Mouse (Mus musculus) MEL (cell line): ENCODE data around the gene Tekt2. TPM values are rescaled to one million over a fixed set of nuclear protein-coding genes. Genes with fewer than 3 reads are reported as not detected.

Experiments used
- DNase-seq: peaks from one replicate; pipeline ENCODE4 v3.0.0; 2011; ENCODE audit warnings: low read depth, low spot score
- H3K27ac ChIP-seq: 2 replicates; pipeline ENCODE4 v1.5.1; 2012; ENCODE audit warnings: low read depth, mild to moderate bottlenecking, control low read depth, low read length, moderate library complexity; ENCODE audit not compliant: control insufficient read depth
- H3K27me3 ChIP-seq, 2 experiments: fragments of 150-350 bp in 1 of 2; sonication (generic) in 1 of 2; 2 replicates each; pipeline ENCODE4 v1.6.1; 2012; ENCODE audit warnings: low read length in 2 of 2, mild to moderate bottlenecking in 2 of 2, improper control_type of control experiment in 1 of 2, moderate library complexity in 1 of 2; ENCODE audit not compliant: insufficient read depth in 2 of 2, control insufficient read depth in 1 of 2
- H3K36me3 ChIP-seq, 2 experiments: 2 replicates each; pipeline ENCODE4 v1.6.1; 2012 to 2014; ENCODE audit warnings: low read length in 2 of 2, improper control_type of control experiment in 1 of 2, inconsistent platforms in 1 of 2, mild to moderate bottlenecking in 1 of 2; ENCODE audit not compliant: insufficient read depth in 2 of 2, control insufficient read depth in 1 of 2
- H3K4me1 ChIP-seq, 2 experiments: fragments of 150-350 bp in 1 of 2; sonication (generic) in 1 of 2; 2 replicates each; pipeline ENCODE4 v1.6.1; 2012; ENCODE audit warnings: low read length in 2 of 2, improper control_type of control experiment in 1 of 2, mild to moderate bottlenecking in 1 of 2; ENCODE audit not compliant: insufficient read depth in 2 of 2, control insufficient read depth in 1 of 2
- H3K4me3 ChIP-seq, 2 experiments: fragments of 150-350 bp in 1 of 2; sonication (generic) in 1 of 2; 2 replicates each; pipeline ENCODE4 v1.5.1; 2012; ENCODE audit warnings: low read depth in 2 of 2, low read length in 2 of 2, mild to moderate bottlenecking in 2 of 2, moderate library complexity in 2 of 2, control low read depth in 1 of 2, improper control_type of control experiment in 1 of 2; ENCODE audit not compliant: control insufficient read depth in 1 of 2, insufficient read depth in 1 of 2
- H3K79me2 ChIP-seq: 2 replicates; pipeline ENCODE4 v1.6.1; 2012; ENCODE audit warnings: mild to moderate bottlenecking, low read length, moderate library complexity; ENCODE audit not compliant: control insufficient read depth, poor library complexity, insufficient read depth
- H3K9ac ChIP-seq: 2 replicates; pipeline ENCODE4 v1.6.1; 2012; ENCODE audit warnings: low read depth, mild to moderate bottlenecking, control low read depth, low read length, moderate library complexity; ENCODE audit not compliant: control insufficient read depth, poor library complexity, severe bottlenecking
- H3K9me3 ChIP-seq: fragments of 150-350 bp; sonication (generic); replicated peaks from 2 replicates; pipeline ENCODE4 v1.6.1; 2012; ENCODE audit warnings: mild to moderate bottlenecking, low read length, improper control_type of control experiment, moderate library complexity; ENCODE audit not compliant: insufficient read depth
- BHLHE40 ChIP-seq: IDR thresholded peaks from 2 replicates; pipeline ENCODE4 v1.6.1; 2012; ENCODE audit warnings: low read depth, mild to moderate bottlenecking, inconsistent platforms, low read length, improper control_type of control experiment, borderline replicate concordance
- CHD2 ChIP-seq: IDR thresholded peaks from 2 replicates; pipeline ENCODE4 v1.6.1; 2011; ENCODE audit warnings: low read length, improper control_type of control experiment
- ELF1 ChIP-seq: IDR thresholded peaks from 2 replicates; pipeline ENCODE4 v1.6.1; 2014; ENCODE audit warnings: low read depth, mild to moderate bottlenecking, inconsistent platforms, low read length, improper control_type of control experiment, moderate library complexity
- EP300 ChIP-seq, 2 experiments: IDR thresholded peaks; 2 replicates each; pipeline ENCODE4 v1.6.1; 2011; ENCODE audit warnings: improper control_type of control experiment in 2 of 2, low read length in 2 of 2, low read depth in 1 of 2, mild to moderate bottlenecking in 1 of 2
- GABPA ChIP-seq: IDR thresholded peaks from 2 replicates; pipeline ENCODE4 v1.6.1; 2012; ENCODE audit warnings: low read depth, mild to moderate bottlenecking, inconsistent platforms, low read length, improper control_type of control experiment, moderate library complexity
- GATA1 ChIP-seq: IDR thresholded peaks from 2 replicates; pipeline ENCODE4 v1.6.1; 2011; ENCODE audit warnings: low read depth, low read length, improper control_type of control experiment
- MAFK ChIP-seq: IDR thresholded peaks from 2 replicates; pipeline ENCODE4 v1.6.1; 2011; ENCODE audit warnings: low read depth, mild to moderate bottlenecking, low read length, improper control_type of control experiment, borderline replicate concordance
- MAZ ChIP-seq: IDR thresholded peaks from 2 replicates; pipeline ENCODE4 v1.6.1; 2012; ENCODE audit warnings: low read depth, mild to moderate bottlenecking, inconsistent platforms, low read length, improper control_type of control experiment
- MEF2A ChIP-seq: IDR thresholded peaks from 2 replicates; pipeline ENCODE4 v1.6.1; 2014; ENCODE audit warnings: low read depth, mild to moderate bottlenecking, inconsistent platforms, low read length, improper control_type of control experiment; ENCODE audit not compliant: poor library complexity, insufficient replicate concordance, severe bottlenecking; ENCODE audit errors: extremely low read depth
- MXI1 ChIP-seq: IDR thresholded peaks from 2 replicates; pipeline ENCODE4 v1.6.1; 2011; ENCODE audit warnings: mild to moderate bottlenecking, low read depth, low read length, improper control_type of control experiment
- MYB ChIP-seq: IDR thresholded peaks from 2 replicates; pipeline ENCODE4 v1.6.1; 2011; ENCODE audit warnings: mild to moderate bottlenecking, low read depth, low read length, improper control_type of control experiment
- MYC ChIP-seq: IDR thresholded peaks from 2 replicates; pipeline ENCODE4 v1.6.1; 2011; ENCODE audit warnings: low read depth, mild to moderate bottlenecking, low read length, improper control_type of control experiment, moderate library complexity
- NELFE ChIP-seq: IDR thresholded peaks from 2 replicates; pipeline ENCODE4 v1.6.1; 2011; ENCODE audit warnings: low read depth, low read length, improper control_type of control experiment
- NRF1 ChIP-seq: IDR thresholded peaks from 2 replicates; pipeline ENCODE4 v1.6.1; 2014; ENCODE audit warnings: low read depth, mild to moderate bottlenecking, inconsistent platforms, low read length, improper control_type of control experiment, moderate library complexity; ENCODE audit not compliant: poor library complexity, insufficient read depth, severe bottlenecking
- POLR2A ChIP-seq, 2 experiments: IDR thresholded peaks; 2 replicates each; pipeline ENCODE4 v1.6.1; 2011 to 2012; ENCODE audit warnings: low read length in 2 of 2, mild to moderate bottlenecking in 2 of 2, control low read depth in 1 of 2, improper control_type of control experiment in 1 of 2, low read depth in 1 of 2, moderate library complexity in 1 of 2; ENCODE audit not compliant: control insufficient read depth in 1 of 2, insufficient read depth in 1 of 2, poor library complexity in 1 of 2
- POLR2AphosphoS2 ChIP-seq: IDR thresholded peaks from 2 replicates; pipeline ENCODE4 v1.6.1; 2011; ENCODE audit warnings: low read length, improper control_type of control experiment
- TCF12 ChIP-seq: IDR thresholded peaks from 2 replicates; pipeline ENCODE4 v1.6.1; 2014; ENCODE audit warnings: low read depth, mild to moderate bottlenecking, inconsistent platforms, low read length, improper control_type of control experiment, moderate library complexity
- UBTF ChIP-seq: IDR thresholded peaks from 2 replicates; pipeline ENCODE4 v1.6.1; 2012; ENCODE audit warnings: low read depth, mild to moderate bottlenecking, inconsistent platforms, low read length, improper control_type of control experiment, moderate library complexity, borderline replicate concordance; ENCODE audit not compliant: insufficient read depth
- USF1 ChIP-seq: IDR thresholded peaks from 2 replicates; pipeline ENCODE4 v1.6.1; 2014; ENCODE audit warnings: low read depth, mild to moderate bottlenecking, inconsistent platforms, low read length, improper control_type of control experiment, moderate library complexity
- USF2 ChIP-seq, 2 experiments: IDR thresholded peaks; 2 replicates each; pipeline ENCODE4 v1.6.1; 2011 to 2012; ENCODE audit warnings: improper control_type of control experiment in 2 of 2, low read length in 2 of 2, borderline replicate concordance in 1 of 2, inconsistent platforms in 1 of 2, low read depth in 1 of 2, mild to moderate bottlenecking in 1 of 2; ENCODE audit not compliant: insufficient read depth in 1 of 2
- polyA plus RNA-seq, 2 experiments: library from polyadenylated mRNA; stranded (reverse) in 1 of 2; unstranded in 1 of 2; fragments of >175 nt in 1 of 2; fragments of >200 nt in 1 of 2; gene quantifications; 2 replicates each; pipeline versions ENCODE4 v1.2.1 to v1.2.4; 2012; ENCODE audit warnings: low replicate concordance in 2 of 2, low read depth in 1 of 2; ENCODE audit not compliant: insufficient read length in 2 of 2, insufficient read depth in 1 of 2, missing spikeins in 1 of 2
- total RNA-seq: library from RNA; depleted of rRNA; stranded (reverse); fragments of 300-350 nt; gene quantifications from 2 replicates; pipeline ENCODE4 v1.2.3, GENCODE M21; 2012; rRNA removed

The Tekt2 gene
- total and polyA plus RNA-seq, 3 experiments, result 0.25 TPM; not detected in 2

DNA sequence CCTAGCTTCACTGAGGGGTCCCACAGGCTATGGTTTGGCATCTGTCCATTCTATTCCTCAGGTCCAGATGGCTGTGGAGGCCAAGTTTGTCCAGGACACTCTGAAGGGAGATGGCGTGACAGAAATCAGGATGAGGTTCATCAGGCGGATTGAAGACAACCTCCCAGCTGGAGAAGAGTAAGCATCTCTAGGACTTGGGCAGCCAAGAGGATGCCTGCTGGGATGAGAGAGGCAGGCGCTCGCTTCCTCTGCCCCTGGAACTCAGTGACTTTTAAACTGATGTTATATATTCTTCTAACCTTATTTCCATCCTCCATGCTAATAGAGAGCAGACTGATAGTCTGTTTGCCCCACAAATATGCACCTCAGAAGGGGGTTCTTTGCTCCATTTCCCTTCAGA, 50.4 kb downstream of the Tekt2 start:
- no peak overlapping the region for H3K27ac ChIP-seq
- H3K27me3 ChIP-seq, result no peaks in the 10 kb centered on the region
- no peaks in the 10 kb centered on the region for H3K9me3 ChIP-seq
- no peaks in the 10 kb centered on the region for H3K36me3 ChIP-seq
- TF ChIP-seq NELFE (no peak), NRF1 (no peak)
- H3K4me3 ChIP-seq, result no peak overlapping the region
- no peaks in the 10 kb centered on the region for H3K79me2 ChIP-seq
- H3K9ac ChIP-seq, result no peak overlapping the region
- no peaks in the 10 kb centered on the region for H3K4me1 ChIP-seq
- no peak for DNase-seq

DNA sequence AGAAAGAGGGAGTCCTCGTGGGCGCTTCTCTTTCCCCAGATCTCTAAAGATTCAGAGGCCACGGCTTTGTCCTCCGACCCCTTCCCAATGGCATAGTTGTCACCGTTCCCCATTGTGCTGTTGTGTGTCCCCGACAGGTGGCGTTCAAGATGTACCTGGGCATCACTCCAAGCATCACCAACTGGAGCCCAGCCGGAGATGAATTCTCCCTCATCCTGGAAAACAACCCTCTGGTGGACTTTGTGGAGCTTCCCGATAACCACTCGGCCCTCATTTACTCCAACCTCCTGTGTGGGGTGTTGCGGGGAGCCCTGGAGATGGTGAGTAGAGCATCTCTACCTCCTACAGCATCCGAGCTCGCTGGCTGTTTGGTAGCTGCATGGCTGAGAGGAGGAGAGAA, 51.7 kb downstream of the Tekt2 start:
- Histone ChIP-seq H3K36me3 (no peaks in the 10 kb centered on the region), H3K27me3 (no peaks in the 10 kb centered on the region), H3K4me3 (no peak overlapping the region), H3K9me3 (no peaks in the 10 kb centered on the region), H3K27ac (no peak overlapping the region), H3K4me1 (no peaks in the 10 kb centered on the region), H3K79me2 (no peaks in the 10 kb centered on the region), H3K9ac (no peak overlapping the region)
- TF ChIP-seq USF1 (no peak), CHD2 (no peak), GABPA (no peak), MAZ (no peak), EP300 (IDR thresholded peaks at IDR 0.05; ENCODE audit: low read depth in 1 of 2, low read length in 2 of 2) (no peak), USF2 (IDR thresholded peaks at IDR 0.05; ENCODE audit: borderline replicate concordance in 1 of 2, insufficient read depth in 1 of 2, low read depth in 1 of 2, low read length in 2 of 2) (no peak), MEF2A (no peak), TCF12 (no peak), NRF1 (no peak), MYC (no peak), ELF1 (no peak), MXI1 (no peak), BHLHE40 (no peak), GATA1 (no peak), POLR2A (IDR thresholded peaks at IDR 0.05; ENCODE audit: control insufficient read depth in 1 of 2, insufficient read depth in 1 of 2, low read depth in 1 of 2, low read length in 2 of 2, poor library complexity in 1 of 2) (no peak), MAFK (no peak), UBTF (no peak), POLR2AphosphoS2 (no peak), MYB (no peak)
- no peak for DNase-seq

Other genes with a start within 250 kb of the Tekt2 start
- 33.9 and 35.0 TPM in 2 replicates for gene Lsm10, start 229.1 kb downstream of the Tekt2 start, total RNA-seq
- gene Lsm10, start 229.1 kb downstream of the Tekt2 start, polyA plus RNA-seq, result 10 to 100 TPM in 1 of 2 experiments, not detected in 1; 49.6 TPM
- gene Stk40, start 221.7 kb downstream of the Tekt2 start, total RNA-seq, result 16.8 and 30.4 TPM in 2 replicates
- 100 to 1,000 TPM in 1 of 2 experiments, 10 to 100 TPM in 1; 79.4 to 270 TPM for gene Stk40, start 221.7 kb downstream of the Tekt2 start, polyA plus RNA-seq
- gene Eva1b, start 177.9 kb downstream of the Tekt2 start, total RNA-seq, result 9.3 and 9.6 TPM in 2 replicates
- gene Eva1b, start 177.9 kb downstream of the Tekt2 start, polyA plus RNA-seq, result 10 to 100 TPM in 1 of 2 experiments, not detected in 1; 12.2 TPM
- gene Sh3d21, start 162.2 kb downstream of the Tekt2 start, total RNA-seq, result 0.31 and 0.56 TPM in 2 replicates
- gene Sh3d21, start 162.2 kb downstream of the Tekt2 start, polyA plus RNA-seq, result 1 to 10 TPM in 1 of 2 experiments, not detected in 1; 1.3 TPM
- 158 and 177 TPM in 2 replicates for gene Thrap3, start 122.9 kb downstream of the Tekt2 start, total RNA-seq
- gene Thrap3, start 122.9 kb downstream of the Tekt2 start, polyA plus RNA-seq, result 100 to 1,000 TPM; 310 to 471 TPM
- 15.4 and 16.4 TPM in 2 replicates for gene Map7d1, start 69.3 kb downstream of the Tekt2 start, total RNA-seq
- 10 to 100 TPM in 1 of 2 experiments, not detected in 1; 58.2 TPM for gene Map7d1, start 69.3 kb downstream of the Tekt2 start, polyA plus RNA-seq
- 66.6 and 71.0 TPM in 2 replicates for gene Trappc3, start 63.4 kb downstream of the Tekt2 start, total RNA-seq
- gene Trappc3, start 63.4 kb downstream of the Tekt2 start, polyA plus RNA-seq, result 10 to 100 TPM in 1 of 2 experiments, not detected in 1; 72.0 TPM
- gene Col8a2, start 38.9 kb downstream of the Tekt2 start, total RNA-seq, result not detected in 2 replicates
- not detected for gene Col8a2, start 38.9 kb downstream of the Tekt2 start, polyA plus RNA-seq
- gene Adprhl2, start 4.0 kb downstream of the Tekt2 start, total RNA-seq, result 53.2 and 62.0 TPM in 2 replicates
- gene Adprhl2, start 4.0 kb downstream of the Tekt2 start, polyA plus RNA-seq, result 10 to 100 TPM in 1 of 2 experiments, not detected in 1; 53.7 TPM
- 6.0 and 7.3 TPM in 2 replicates for gene Ago3, start 103.9 kb upstream of the Tekt2 start, total RNA-seq
- 1 to 10 TPM in 1 of 2 experiments, not detected in 1; 7.9 TPM for gene Ago3, start 103.9 kb upstream of the Tekt2 start, polyA plus RNA-seq
- gene Ago1, start 142.9 kb upstream of the Tekt2 start, total RNA-seq, result 5.4 and 6.0 TPM in 2 replicates
- 100 to 1,000 TPM in 1 of 2 experiments, 10 to 100 TPM in 1; 15.4 to 312 TPM for gene Ago1, start 142.9 kb upstream of the Tekt2 start, polyA plus RNA-seq
- 0.39 and 0.42 TPM in 2 replicates for gene Ago4, start 207.8 kb upstream of the Tekt2 start, total RNA-seq
- gene Ago4, start 207.8 kb upstream of the Tekt2 start, polyA plus RNA-seq, result 1 to 10 TPM in 1 of 2 experiments, not detected in 1; 1.8 TPM
- 42.0 and 46.9 TPM in 2 replicates for gene Clspn, start 231.2 kb upstream of the Tekt2 start, total RNA-seq
- 100 to 1,000 TPM in 1 of 2 experiments, 10 to 100 TPM in 1; 64.0 to 618 TPM for gene Clspn, start 231.2 kb upstream of the Tekt2 start, polyA plus RNA-seq